Mouse (Mus musculus) MEL (cell line): ENCODE measurements at regions not wholly inside any gene's neighbourhood (a gene's known extent, or its start where the extent isn't known, plus 50 kb on each side); places are given as distances from the start of the nearest gene placed in this dataset.
A peak's percentile ranks its signal among the peaks of the same experiment; 100 is the strongest.

ENCODE experiments used
- DNase-seq: peaks from one replicate; pipeline ENCODE4 v3.0.0; 2011; ENCODE audit warnings: low read depth, low spot score
- H3K27ac ChIP-seq: 2 replicates; pipeline ENCODE4 v1.5.1; 2012; ENCODE audit warnings: low read depth, mild to moderate bottlenecking, control low read depth, low read length, moderate library complexity; ENCODE audit not compliant: control insufficient read depth
- H3K27me3 ChIP-seq, 2 experiments: fragments of 150-350 bp in 1 of 2; sonication (generic) in 1 of 2; 2 replicates each; pipeline ENCODE4 v1.6.1; 2012; ENCODE audit warnings: low read length in 2 of 2, mild to moderate bottlenecking in 2 of 2, improper control_type of control experiment in 1 of 2, moderate library complexity in 1 of 2; ENCODE audit not compliant: insufficient read depth in 2 of 2, control insufficient read depth in 1 of 2
- H3K36me3 ChIP-seq, 2 experiments: 2 replicates each; pipeline ENCODE4 v1.6.1; 2012 to 2014; ENCODE audit warnings: low read length in 2 of 2, improper control_type of control experiment in 1 of 2, inconsistent platforms in 1 of 2, mild to moderate bottlenecking in 1 of 2; ENCODE audit not compliant: insufficient read depth in 2 of 2, control insufficient read depth in 1 of 2
- H3K4me1 ChIP-seq, 2 experiments: fragments of 150-350 bp in 1 of 2; sonication (generic) in 1 of 2; 2 replicates each; pipeline ENCODE4 v1.6.1; 2012; ENCODE audit warnings: low read length in 2 of 2, improper control_type of control experiment in 1 of 2, mild to moderate bottlenecking in 1 of 2; ENCODE audit not compliant: insufficient read depth in 2 of 2, control insufficient read depth in 1 of 2
- H3K4me3 ChIP-seq, 2 experiments: fragments of 150-350 bp in 1 of 2; sonication (generic) in 1 of 2; 2 replicates each; pipeline ENCODE4 v1.5.1; 2012; ENCODE audit warnings: low read depth in 2 of 2, low read length in 2 of 2, mild to moderate bottlenecking in 2 of 2, moderate library complexity in 2 of 2, control low read depth in 1 of 2, improper control_type of control experiment in 1 of 2; ENCODE audit not compliant: control insufficient read depth in 1 of 2, insufficient read depth in 1 of 2
- H3K79me2 ChIP-seq: 2 replicates; pipeline ENCODE4 v1.6.1; 2012; ENCODE audit warnings: mild to moderate bottlenecking, low read length, moderate library complexity; ENCODE audit not compliant: control insufficient read depth, poor library complexity, insufficient read depth
- H3K9ac ChIP-seq: 2 replicates; pipeline ENCODE4 v1.6.1; 2012; ENCODE audit warnings: low read depth, mild to moderate bottlenecking, control low read depth, low read length, moderate library complexity; ENCODE audit not compliant: control insufficient read depth, poor library complexity, severe bottlenecking
- H3K9me3 ChIP-seq: fragments of 150-350 bp; sonication (generic); replicated peaks from 2 replicates; pipeline ENCODE4 v1.6.1; 2012; ENCODE audit warnings: mild to moderate bottlenecking, low read length, improper control_type of control experiment, moderate library complexity; ENCODE audit not compliant: insufficient read depth
- CHD2 ChIP-seq: IDR thresholded peaks from 2 replicates; pipeline ENCODE4 v1.6.1; 2011; ENCODE audit warnings: low read length, improper control_type of control experiment
- CTCF ChIP-seq, 3 experiments: IDR thresholded peaks in 2 of 3; conservative IDR thresholded peaks in 1 of 3; 2 replicates each; pipeline ENCODE4 v1.5.1; 2011 to 2012; ENCODE audit warnings: low read length in 3 of 3, low read depth in 2 of 3, mild to moderate bottlenecking in 2 of 3, improper control_type of control experiment in 1 of 3, inconsistent platforms in 1 of 3, mixed read lengths in 1 of 3, moderate library complexity in 1 of 3; ENCODE audit not compliant: control insufficient read depth in 1 of 3, insufficient read depth in 1 of 3, poor library complexity in 1 of 3, severe bottlenecking in 1 of 3
- E2F4 ChIP-seq: IDR thresholded peaks from 2 replicates; pipeline ENCODE4 v1.6.1; 2011; ENCODE audit warnings: low read depth, low read length, improper control_type of control experiment, borderline replicate concordance
- EP300 ChIP-seq, 2 experiments: IDR thresholded peaks; 2 replicates each; pipeline ENCODE4 v1.6.1; 2011; ENCODE audit warnings: improper control_type of control experiment in 2 of 2, low read length in 2 of 2, low read depth in 1 of 2, mild to moderate bottlenecking in 1 of 2
- GATA1 ChIP-seq: IDR thresholded peaks from 2 replicates; pipeline ENCODE4 v1.6.1; 2011; ENCODE audit warnings: low read depth, low read length, improper control_type of control experiment
- HCFC1 ChIP-seq: IDR thresholded peaks from 2 replicates; pipeline ENCODE4 v1.6.1; 2012; ENCODE audit warnings: low read depth, mild to moderate bottlenecking, inconsistent platforms, low read length, improper control_type of control experiment, moderate library complexity
- JUND ChIP-seq: IDR thresholded peaks from 2 replicates; pipeline ENCODE4 v1.6.1; 2011; ENCODE audit warnings: low read depth, mild to moderate bottlenecking, improper control_type of control experiment, low read length
- KAT2A ChIP-seq: conservative IDR thresholded peaks from 2 replicates; pipeline ENCODE4 v1.6.1; 2012; ENCODE audit warnings: low read depth, low read length, improper control_type of control experiment, inconsistent platforms
- MAFK ChIP-seq: IDR thresholded peaks from 2 replicates; pipeline ENCODE4 v1.6.1; 2011; ENCODE audit warnings: low read depth, mild to moderate bottlenecking, low read length, improper control_type of control experiment, borderline replicate concordance
- MAX ChIP-seq: IDR thresholded peaks from 2 replicates; pipeline ENCODE4 v1.6.1; 2011; ENCODE audit warnings: low read length, improper control_type of control experiment
- MXI1 ChIP-seq: IDR thresholded peaks from 2 replicates; pipeline ENCODE4 v1.6.1; 2011; ENCODE audit warnings: mild to moderate bottlenecking, low read depth, low read length, improper control_type of control experiment
- MYC ChIP-seq: IDR thresholded peaks from 2 replicates; pipeline ENCODE4 v1.6.1; 2011; ENCODE audit warnings: low read depth, mild to moderate bottlenecking, low read length, improper control_type of control experiment, moderate library complexity
- NELFE ChIP-seq: IDR thresholded peaks from 2 replicates; pipeline ENCODE4 v1.6.1; 2011; ENCODE audit warnings: low read depth, low read length, improper control_type of control experiment
- NRF1 ChIP-seq: IDR thresholded peaks from 2 replicates; pipeline ENCODE4 v1.6.1; 2014; ENCODE audit warnings: low read depth, mild to moderate bottlenecking, inconsistent platforms, low read length, improper control_type of control experiment, moderate library complexity; ENCODE audit not compliant: poor library complexity, insufficient read depth, severe bottlenecking
- POLR2A ChIP-seq, 2 experiments: IDR thresholded peaks; 2 replicates each; pipeline ENCODE4 v1.6.1; 2011 to 2012; ENCODE audit warnings: low read length in 2 of 2, mild to moderate bottlenecking in 2 of 2, control low read depth in 1 of 2, improper control_type of control experiment in 1 of 2, low read depth in 1 of 2, moderate library complexity in 1 of 2; ENCODE audit not compliant: control insufficient read depth in 1 of 2, insufficient read depth in 1 of 2, poor library complexity in 1 of 2
- POLR2AphosphoS2 ChIP-seq: IDR thresholded peaks from 2 replicates; pipeline ENCODE4 v1.6.1; 2011; ENCODE audit warnings: low read length, improper control_type of control experiment
- POLR2AphosphoS5 ChIP-seq: IDR thresholded peaks from 2 replicates; pipeline ENCODE4 v1.6.1; 2012; ENCODE audit warnings: low read depth, borderline replicate concordance, mild to moderate bottlenecking, inconsistent platforms, low read length, moderate library complexity, mixed read lengths
- RAD21 ChIP-seq: IDR thresholded peaks from 2 replicates; pipeline ENCODE4 v1.6.1; 2011; ENCODE audit warnings: mild to moderate bottlenecking, low read depth, low read length, improper control_type of control experiment
- RCOR1 ChIP-seq: IDR thresholded peaks from 2 replicates; pipeline ENCODE4 v1.6.1; 2012; ENCODE audit warnings: low read depth, mild to moderate bottlenecking, inconsistent platforms, low read length, improper control_type of control experiment
- SIN3A ChIP-seq: IDR thresholded peaks from 2 replicates; pipeline ENCODE4 v1.6.1; 2012; ENCODE audit warnings: low read length, improper control_type of control experiment, inconsistent platforms
- SMC3 ChIP-seq: IDR thresholded peaks from 2 replicates; pipeline ENCODE4 v1.6.1; 2011; ENCODE audit warnings: low read depth, low read length, improper control_type of control experiment
- TBP ChIP-seq: IDR thresholded peaks from 2 replicates; pipeline ENCODE4 v1.8.0; 2011; ENCODE audit warnings: low read depth, low read length, improper control_type of control experiment
- TCF12 ChIP-seq: IDR thresholded peaks from 2 replicates; pipeline ENCODE4 v1.6.1; 2014; ENCODE audit warnings: low read depth, mild to moderate bottlenecking, inconsistent platforms, low read length, improper control_type of control experiment, moderate library complexity
- USF1 ChIP-seq: IDR thresholded peaks from 2 replicates; pipeline ENCODE4 v1.6.1; 2014; ENCODE audit warnings: low read depth, mild to moderate bottlenecking, inconsistent platforms, low read length, improper control_type of control experiment, moderate library complexity
- ZC3H11A ChIP-seq: IDR thresholded peaks from 2 replicates; pipeline ENCODE4 v1.6.1; 2012; ENCODE audit warnings: low read depth, mild to moderate bottlenecking, inconsistent platforms, low read length, improper control_type of control experiment
- ZKSCAN1 ChIP-seq: IDR thresholded peaks from 2 replicates; pipeline ENCODE4 v1.6.1; 2012; ENCODE audit warnings: low read depth, mild to moderate bottlenecking, inconsistent platforms, low read length, improper control_type of control experiment, moderate library complexity
- ZNF384 ChIP-seq: IDR thresholded peaks from 2 replicates; pipeline ENCODE4 v1.6.1; 2012; ENCODE audit warnings: low read depth, mild to moderate bottlenecking, inconsistent platforms, low read length, improper control_type of control experiment

GRCm38 (mm10) chr16:50045552-50046547 lies 245.5 kb downstream of the Cd47 start:
- TF ChIP-seq MXI1 (peak; percentile 65), E2F4 (no peak), TBP (peak; percentile 57; the same call in 1 of the 2 replicates), SIN3A (0 out of 2 replicates have a peak, but pooled peaks have one; percentile 16), CTCF (IDR thresholded peaks at IDR 0.05 in 2 of 3, conservative IDR thresholded peaks at IDR 0.05 in 1 of 3; ENCODE audit: control insufficient read depth in 1 of 3, insufficient read depth in 1 of 3, low read depth in 2 of 3, low read length in 3 of 3, poor library complexity in 1 of 3, severe bottlenecking in 1 of 3) (peak; percentile 81 to 89 (median 81)), TCF12 (0 out of 2 replicates have a peak, but pooled peaks have one; percentile 13), ZC3H11A (peak; percentile 55), POLR2A (IDR thresholded peaks at IDR 0.05; ENCODE audit: control insufficient read depth in 1 of 2, insufficient read depth in 1 of 2, low read depth in 1 of 2, low read length in 2 of 2, poor library complexity in 1 of 2) (peak in 1 of 2 experiments; percentile 44; a peak in 1 of 4 replicates), CHD2 (peak; percentile 67), SMC3 (peak; percentile 82), HCFC1 (no peak), EP300 (IDR thresholded peaks at IDR 0.05; ENCODE audit: low read depth in 1 of 2, low read length in 2 of 2) (no peak; a peak in 1 of 4 replicates), MAFK (no peak), MYC (no peak), NELFE (peak; percentile 26; the same call in 1 of the 2 replicates), MAX (peak; percentile 87), GATA1 (peak; percentile 73; the same call in 1 of the 2 replicates), RAD21 (peak; percentile 59), ZKSCAN1 (no peak), RCOR1 (0 out of 2 replicates have a peak, but pooled peaks have one; percentile 9)

GRCm38 (mm10) chr16:50063540-50063939 lies 263.2 kb downstream of the Cd47 start:
- no peak overlapping the region for H3K27ac ChIP-seq
- TF ChIP-seq CTCF (IDR thresholded peaks at IDR 0.05 in 2 of 3, conservative IDR thresholded peaks at IDR 0.05 in 1 of 3; ENCODE audit: control insufficient read depth in 1 of 3, insufficient read depth in 1 of 3, low read depth in 2 of 3, low read length in 3 of 3, poor library complexity in 1 of 3, severe bottlenecking in 1 of 3) (no peak), GATA1 (no peak), POLR2AphosphoS2 (no peak), USF1 (no peak), MAX (no peak), CHD2 (no peak), JUND (no peak), ZNF384 (no peak), EP300 (IDR thresholded peaks at IDR 0.05; ENCODE audit: low read depth in 1 of 2, low read length in 2 of 2) (no peak), NRF1 (no peak), KAT2A (no peak), POLR2AphosphoS5 (no peak), ZKSCAN1 (no peak)
- H3K9ac ChIP-seq = no peak overlapping the region
- H3K4me1 ChIP-seq = peaks cover 0 to 4% of the 10 kb centered on the region in 2 experiments; a peak in 1 of 4 replicates
- H3K79me2 ChIP-seq = no peaks in the 10 kb centered on the region
- no peak overlapping the region for H3K4me3 ChIP-seq
- peak; percentile 33 for DNase-seq
- H3K9me3 ChIP-seq = no peaks in the 10 kb centered on the region
- H3K27me3 ChIP-seq = no peaks in the 10 kb centered on the region
- H3K36me3 ChIP-seq = no peaks in the 10 kb centered on the region; a peak in 1 of 4 replicates

More at GRCm38 (mm10) chr16:50045552-50046547, 245.5 kb downstream of the Cd47 start:
- H3K27ac ChIP-seq = peak overlapping the region; percentile 42
- H3K79me2 ChIP-seq = no peaks in the 10 kb centered on the region
- H3K4me3 ChIP-seq = peak overlapping the region; percentile 54 to 84
- H3K36me3 ChIP-seq = peaks cover 0 to 11% of the 10 kb centered on the region in 2 experiments; a peak in 2 of 4 replicates
- no peaks in the 10 kb centered on the region for H3K9me3 ChIP-seq
- peak overlapping the region; percentile 69 for H3K9ac ChIP-seq
- H3K27me3 ChIP-seq = no peaks in the 10 kb centered on the region
- peaks cover 0 to 13% of the 10 kb centered on the region in 2 experiments; a peak in 2 of 4 replicates for H3K4me1 ChIP-seq
- peak; percentile 89 for DNase-seq
